Mouse (Mus musculus): ENCODE data around the gene Dock9.
"Not testable (repeated sequence)": the region's sequence is repeated elsewhere in the genome, so short reads cannot be mapped to it uniquely, and the experiment has no call there.

Dock9 gene

DNA sequence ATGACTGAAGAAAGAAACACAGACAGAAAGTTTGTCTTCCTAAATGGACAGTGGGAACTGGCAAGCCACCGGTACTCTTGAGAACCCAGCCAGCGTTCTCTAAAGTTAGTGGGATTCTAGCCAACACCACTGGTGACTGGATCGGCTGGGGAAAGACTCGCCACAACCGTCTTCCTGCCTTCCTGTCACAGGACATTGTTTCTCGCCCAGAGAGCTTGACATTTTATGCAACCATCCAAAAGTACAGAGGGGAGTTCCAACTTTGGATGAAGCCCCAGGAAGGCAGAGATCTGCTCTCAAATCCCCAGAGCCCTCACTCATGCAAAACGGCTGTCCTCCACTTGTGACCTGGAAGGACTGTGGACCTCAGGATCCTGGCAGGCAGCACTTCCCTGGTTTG is 140.0 kb downstream of the Dock9 start:
- no peak for DNase-seq

- DNase-seq: no peak
Observed at GRCm38 (mm10) chr14:121656912-121657311, 140.7 kb downstream of the Dock9 start.

GRCm38 (mm10) chr14:121654977-121655376 is 142.7 kb downstream of the Dock9 start:
- no peak for DNase-seq

GRCm38 (mm10) chr14:121654416-121654967 is 143.1 kb downstream of the Dock9 start:
- no peak for DNase-seq

- no peak for DNase-seq
Observed at GRCm38 (mm10) chr14:121653717-121654116, 143.9 kb downstream of the Dock9 start.

DNA sequence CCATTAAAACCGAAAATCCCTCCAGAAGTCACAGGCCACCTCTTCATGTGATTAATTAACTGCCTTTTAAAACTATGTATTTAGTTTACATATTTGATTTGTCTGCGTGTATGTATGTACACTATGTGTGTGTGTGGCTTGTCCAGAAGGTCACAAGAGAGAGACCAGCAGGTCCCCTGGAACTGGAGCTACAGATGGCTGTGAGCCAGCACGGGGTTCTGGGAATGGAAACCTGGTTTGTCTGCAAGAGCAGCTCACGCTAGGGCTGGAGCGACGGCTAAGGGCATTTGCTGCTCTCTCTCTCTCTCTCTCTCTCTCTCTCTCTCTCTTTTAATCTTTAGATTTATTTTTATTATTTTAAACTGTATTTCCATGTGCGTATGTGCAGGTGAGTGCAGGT is 144.4 kb downstream of the Dock9 start:
- no peak for DNase-seq

- DNase-seq: no peak
Observed at GRCm38 (mm10) chr14:121648581-121649060, 149.0 kb downstream of the Dock9 start.

DNA sequence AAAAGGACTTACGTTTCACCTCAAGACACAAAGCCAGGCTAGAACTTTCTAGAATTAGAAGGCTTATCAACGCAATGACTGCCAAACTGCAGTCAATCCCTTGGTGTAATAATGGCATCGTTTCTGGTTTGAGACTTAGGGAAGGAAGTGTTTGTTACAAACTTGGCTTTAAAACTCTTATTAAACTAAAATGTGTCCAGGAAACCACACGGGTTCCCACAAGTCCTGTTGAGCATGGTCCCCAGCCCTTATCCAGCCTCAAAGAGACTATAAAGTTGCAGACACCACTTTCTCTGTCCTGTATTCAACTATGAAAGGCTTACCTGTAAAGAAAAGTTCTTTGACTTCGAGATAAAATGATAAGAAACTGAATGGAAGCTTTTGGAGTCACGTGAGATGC is 149.9 kb downstream of the Dock9 start:
- DNase-seq: no peak

GRCm38 (mm10) chr14:121646617-121647016 is 151.0 kb downstream of the Dock9 start:
- no peak for DNase-seq

GRCm38 (mm10) chr14:121644302-121644701 is 153.3 kb downstream of the Dock9 start:
- no peak for DNase-seq

DNA sequence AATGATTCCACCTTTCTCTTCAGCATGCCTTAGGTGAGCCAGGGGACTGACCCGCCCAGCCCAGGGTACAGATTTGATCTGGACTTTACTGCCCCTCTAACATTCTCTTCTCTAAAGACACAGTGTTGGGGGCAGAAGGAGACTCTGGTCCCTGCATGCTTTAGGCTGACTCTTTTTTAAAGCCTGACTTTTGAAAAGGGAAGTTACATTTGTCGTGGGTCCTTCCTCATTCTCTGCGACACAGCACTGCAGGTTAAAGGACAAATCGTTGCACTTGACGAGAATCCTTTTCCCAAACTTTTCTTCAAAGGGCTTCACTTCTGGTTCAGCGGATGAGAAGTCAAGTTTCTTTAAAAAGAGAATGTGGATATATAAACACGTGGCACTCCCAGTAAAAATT is 156.4 kb downstream of the Dock9 start:
- DNase-seq: no peak

DNA sequence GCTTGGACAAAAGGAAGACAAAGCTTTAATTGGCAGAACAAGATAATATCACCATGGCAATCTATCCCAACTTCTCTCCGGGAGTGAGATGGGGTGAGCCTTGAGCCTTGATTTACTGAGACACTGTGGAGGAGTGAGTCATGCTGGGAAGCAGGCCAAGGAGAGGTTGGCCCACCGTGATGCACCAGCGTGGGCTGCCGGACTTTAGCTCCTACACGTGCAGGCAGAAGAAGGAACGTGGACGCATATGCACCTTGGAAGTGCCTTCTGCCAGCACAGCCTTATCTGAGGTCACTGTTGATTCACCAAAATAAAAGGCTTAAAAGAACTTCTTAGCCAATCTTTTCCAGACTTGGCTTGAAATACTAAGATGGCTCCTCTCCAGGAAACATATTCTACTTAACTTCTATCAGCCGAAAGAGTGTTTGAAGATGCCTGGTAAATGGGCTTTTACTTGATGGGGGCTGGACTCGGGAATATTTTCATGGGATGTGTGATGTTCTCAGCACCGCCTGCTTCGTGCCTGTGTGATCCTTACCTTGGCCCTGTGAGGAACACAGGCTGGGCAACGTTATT is 160.6 kb downstream of the Dock9 start:
- DNase-seq: no peak

- no peak for DNase-seq
Observed at GRCm38 (mm10) chr14:121634736-121635430, 162.8 kb downstream of the Dock9 start.

GRCm38 (mm10) chr14:121634093-121634735 is 163.4 kb downstream of the Dock9 start:
- DNase-seq: no peak

DNA sequence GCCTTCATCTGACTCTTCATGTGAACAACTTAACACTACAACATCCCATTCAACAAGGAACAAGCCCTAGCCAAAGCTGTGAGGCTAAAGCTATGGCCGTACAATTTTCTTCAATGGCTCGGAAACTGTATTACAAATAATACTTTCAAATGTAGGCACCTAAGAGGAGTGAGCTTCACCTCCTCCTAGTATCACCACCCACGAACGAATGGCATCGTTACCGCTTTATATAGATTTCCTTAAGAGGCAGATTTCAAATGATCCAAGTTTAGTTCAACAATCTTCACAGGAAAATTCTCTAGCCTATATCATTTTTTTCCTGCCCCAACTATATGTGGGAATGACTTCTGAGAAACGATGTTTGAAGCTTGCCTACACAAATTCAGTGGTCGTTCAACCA is 165.7 kb downstream of the Dock9 start:
- DNase-seq: no peak

DNA sequence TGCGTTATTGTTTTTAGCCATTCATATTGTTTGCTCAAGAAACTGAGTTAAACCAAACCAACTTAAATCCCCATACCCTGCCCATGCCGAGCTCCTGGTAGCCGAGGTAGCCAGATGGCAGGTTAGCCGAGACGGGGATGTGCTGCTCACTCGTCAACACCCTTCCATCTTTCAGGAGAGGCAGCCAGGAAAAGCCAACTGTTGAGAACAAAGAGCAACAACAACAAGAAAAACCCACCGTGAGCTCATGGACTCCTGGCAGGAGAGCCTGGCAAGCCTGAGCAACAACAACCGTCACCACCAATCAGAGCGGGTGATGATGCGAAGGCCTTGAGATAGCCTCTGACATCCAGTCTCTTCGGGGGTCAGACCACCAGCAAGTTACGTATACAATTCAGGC is 170.9 kb downstream of the Dock9 start:
- no peak for DNase-seq

- not testable (repeated sequence) for DNase-seq
Observed at GRCm38 (mm10) chr14:121623996-121624542, 173.6 kb downstream of the Dock9 start.

- no peak for DNase-seq
Observed at GRCm38 (mm10) chr14:121621806-121622205, 175.8 kb downstream of the Dock9 start.

DNA sequence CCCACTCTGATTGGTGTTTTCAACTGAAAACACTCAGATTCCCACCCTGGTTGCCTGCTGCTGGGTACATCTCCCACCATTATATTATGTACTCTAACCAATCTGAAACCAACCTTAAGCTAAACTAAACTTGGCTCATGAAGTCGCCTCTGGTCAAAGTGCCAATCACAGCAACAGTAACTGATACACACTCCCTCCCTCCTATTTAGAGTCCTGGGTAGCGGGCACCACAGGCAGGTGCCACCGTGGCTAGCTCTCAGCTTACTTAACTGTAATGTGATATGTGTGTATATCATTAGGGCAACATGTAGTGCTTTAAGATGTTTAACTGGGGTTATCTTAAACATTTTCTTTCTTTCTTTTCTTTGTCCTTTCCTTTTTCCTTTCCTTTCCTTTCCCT is 177.1 kb downstream of the Dock9 start:
- no peak for DNase-seq

DNA sequence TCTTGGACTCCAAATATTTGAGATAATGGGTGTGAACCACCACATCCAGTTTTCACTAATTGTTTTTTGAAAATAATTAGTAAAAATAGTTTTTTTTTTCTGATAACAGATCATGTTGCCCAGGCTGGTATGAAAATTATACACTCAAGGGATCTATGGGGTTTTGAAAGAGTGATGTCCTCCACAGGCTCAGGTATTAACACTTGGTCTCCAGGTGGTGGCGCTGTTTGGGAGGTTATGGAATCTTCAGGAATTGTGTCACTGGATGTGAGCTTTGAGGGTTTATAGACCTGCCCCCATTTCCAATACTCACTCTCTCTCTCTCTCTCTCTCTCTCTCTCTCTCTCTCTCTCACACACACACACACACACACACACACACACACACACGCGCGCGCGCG is 177.5 kb downstream of the Dock9 start:
- no peak for DNase-seq

GRCm38 (mm10) chr14:121617645-121618390 is 179.8 kb downstream of the Dock9 start:
- DNase-seq: no peak

GRCm38 (mm10) chr14:121615431-121615830 is 182.2 kb downstream of the Dock9 start:
- DNase-seq: no peak

All from B cell, adult 2 months (primary cell).